Mouse (Mus musculus) forebrain, embryonic 15.5 days (tissue): ENCODE data around the gene Kcp. TPM values are rescaled to one million over a fixed set of nuclear protein-coding genes. Genes with fewer than 3 reads are reported as not detected.
A peak's percentile ranks its signal among the peaks of the same experiment; 100 is the strongest.

Source experiments
- ATAC-seq: fragments of 200-750 bp; cut with Nextera tagmentation; replicated peaks from 2 replicates; pipeline ENCODE4 v1.8.0; 2017; ENCODE audit warnings: mild to moderate bottlenecking, moderate TSS enrichment, moderate library complexity
- H3K27ac ChIP-seq: fragments of 300-500 bp; sonication (generic); replicated peaks from 2 replicates; pipeline ENCODE4 v1.5.1; 2015; ENCODE audit warnings: mild to moderate bottlenecking, inconsistent platforms
- H3K27me3 ChIP-seq: fragments of 300-500 bp; sonication (generic); 2 replicates; pipeline ENCODE4 v1.6.1; 2015; ENCODE audit warnings: inconsistent platforms
- H3K36me3 ChIP-seq: fragments of 300-500 bp; sonication (generic); 2 replicates; pipeline ENCODE4 v1.6.1; 2015; ENCODE audit warnings: mild to moderate bottlenecking, inconsistent platforms
- H3K4me1 ChIP-seq: fragments of 300-500 bp; sonication (generic); 2 replicates; pipeline ENCODE4 v1.6.1; 2015; ENCODE audit warnings: inconsistent platforms
- H3K4me2 ChIP-seq: fragments of 300-500 bp; sonication (generic); replicated peaks from 2 replicates; pipeline ENCODE4 v1.6.1; 2015; ENCODE audit warnings: mild to moderate bottlenecking, inconsistent platforms
- H3K4me3 ChIP-seq: fragments of 300-500 bp; sonication (generic); 2 replicates; pipeline ENCODE4 v1.5.1; 2015; ENCODE audit warnings: mild to moderate bottlenecking, inconsistent platforms
- H3K9ac ChIP-seq: fragments of 300-500 bp; sonication (generic); replicated peaks from 2 replicates; pipeline ENCODE4 v1.6.1; 2015; ENCODE audit warnings: mild to moderate bottlenecking, inconsistent platforms
- H3K9me3 ChIP-seq: fragments of 300-500 bp; sonication (generic); 2 replicates; pipeline ENCODE4 v1.6.1; 2016; ENCODE audit warnings: inconsistent platforms
- WGBS: fragments of 180-500 bp; shearing (Covaris S2); methylation state at CpG from one replicate; pipeline ENCODE4 v1.1.7; 2015; ENCODE audit warnings: mixed read lengths; 5-methylcytosine and 5-hydroxymethylcytosine counted together
- polyA plus RNA-seq: library from polyadenylated mRNA; unstranded; fragments of >200 nt; fragmentation: Nextera tagmentation; extraction: Ambion mirVana; gene quantifications from 2 replicates; pipeline ENCODE4 v1.2.1, GENCODE M21; 2015

The Kcp gene
- polyA plus RNA-seq, result 9.6 and 13.3 TPM in 2 replicates

- peak within 1 kb of the TSS; percentile 50 for H3K4me3 ChIP-seq
- peaks cover 26% of the 10 kb centered on the region; the same call in 1 of the 2 replicates for H3K27me3 ChIP-seq
- H3K9ac ChIP-seq, result peak within 1 kb of the TSS; percentile 42
- H3K4me1 ChIP-seq, result no peaks in the 10 kb centered on the region; the same call in 1 of the 2 replicates
- H3K4me2 ChIP-seq, result peak within 1 kb of the TSS; percentile 57
- peak; percentile 57 for ATAC-seq
- H3K27ac ChIP-seq, result no peak within 1 kb of the TSS
- no peaks in the 10 kb centered on the region for H3K36me3 ChIP-seq
- 1% methylated on average over 45 of the region's 47 CpGs for WGBS
- H3K9me3 ChIP-seq, result no peaks in the 10 kb centered on the region
Observed at GRCm38 (mm10) chr6:29507447-29508309, at the start of gene Kcp. Gene Kcp, minus strand, starts transcription at chr6:29507952.

- ATAC-seq, result no peak
- H3K36me3 ChIP-seq, result peaks cover 80% of the 10 kb centered on the region
- WGBS, result 97% methylated on average over 2 of the region's 2 CpGs
Observed at GRCm38 (mm10) chr6:29557112-29557511, 49.4 kb upstream of the Kcp start.

DNA sequence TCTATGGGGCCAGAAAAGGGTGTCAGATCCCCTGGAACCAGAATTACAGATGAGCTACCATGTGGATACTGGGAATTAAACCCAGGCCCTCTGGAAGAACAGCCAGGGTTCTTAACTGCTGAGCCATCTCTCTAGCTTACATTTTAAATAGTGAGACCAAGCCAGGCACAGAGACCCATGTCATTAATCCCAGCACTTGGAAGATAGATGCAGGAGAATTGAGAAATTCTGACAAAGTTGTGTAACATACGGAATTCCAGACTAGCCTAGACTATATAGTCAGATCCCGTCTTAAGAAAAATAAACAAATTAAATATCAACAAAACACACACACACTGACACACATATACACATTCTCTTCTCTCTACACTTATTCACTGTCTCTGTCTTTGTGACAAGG lies 44.8 kb upstream of the Kcp start:
- Histone ChIP-seq H3K4me2 (no peak overlapping the region), H3K36me3 (peaks cover 78% of the 10 kb centered on the region)

More at GRCm38 (mm10) chr6:29557112-29557511, 49.4 kb upstream of the Kcp start:
- Histone ChIP-seq H3K4me3 (no peak overlapping the region), H3K9me3 (no peaks in the 10 kb centered on the region), H3K4me2 (no peak overlapping the region), H3K4me1 (no peaks in the 10 kb centered on the region), H3K27me3 (no peaks in the 10 kb centered on the region), H3K9ac (no peak overlapping the region), H3K27ac (no peak overlapping the region)

GRCm38 (mm10) chr6:29548086-29548485 lies 40.3 kb upstream of the Kcp start:
- Histone ChIP-seq H3K4me1 (no peaks in the 10 kb centered on the region), H3K9ac (no peak overlapping the region), H3K36me3 (peaks cover 76% of the 10 kb centered on the region), H3K4me3 (no peak overlapping the region), H3K9me3 (no peaks in the 10 kb centered on the region), H3K27me3 (no peaks in the 10 kb centered on the region), H3K4me2 (no peak overlapping the region), H3K27ac (no peak overlapping the region)
- ATAC-seq, result no peak
- WGBS, result 88% methylated on average over 1 of the region's 1 CpGs

More for the DNA sequence above, 44.8 kb upstream of the Kcp start:
- no peak for ATAC-seq
- H3K27ac ChIP-seq, result no peak overlapping the region
- no peak overlapping the region for H3K9ac ChIP-seq
- WGBS, result 90% methylated on average over 2 of the region's 2 CpGs
- no peak overlapping the region for H3K4me3 ChIP-seq
- H3K27me3 ChIP-seq, result no peaks in the 10 kb centered on the region
- no peaks in the 10 kb centered on the region for H3K4me1 ChIP-seq
- H3K9me3 ChIP-seq, result no peaks in the 10 kb centered on the region

GRCm38 (mm10) chr6:29547582-29547981 lies 39.8 kb upstream of the Kcp start:
- Histone ChIP-seq H3K4me2 (no peak overlapping the region), H3K4me3 (no peak overlapping the region), H3K27ac (no peak overlapping the region), H3K36me3 (peaks cover 79% of the 10 kb centered on the region), H3K27me3 (no peaks in the 10 kb centered on the region), H3K9me3 (no peaks in the 10 kb centered on the region), H3K4me1 (no peaks in the 10 kb centered on the region), H3K9ac (no peak overlapping the region)
- no peak for ATAC-seq

DNA sequence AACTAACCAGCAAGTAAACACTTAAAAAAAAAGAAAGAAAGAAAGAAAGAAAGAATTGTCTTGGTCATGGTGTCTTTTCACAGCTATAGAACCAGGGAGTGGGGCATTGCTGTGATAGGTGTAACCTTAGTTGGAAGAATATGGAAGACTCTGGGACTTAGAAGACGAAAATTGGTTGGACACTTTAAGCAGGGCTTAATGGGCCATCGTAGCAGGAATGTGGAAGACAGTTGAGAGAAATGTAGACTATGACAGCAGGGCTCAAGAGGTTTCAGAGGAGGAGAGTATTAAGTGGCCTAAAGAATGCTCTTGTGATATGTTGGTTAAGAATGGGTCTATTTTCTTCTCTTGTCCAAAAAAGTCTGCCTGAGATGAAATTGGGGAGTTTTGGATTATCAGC lies 37.9 kb upstream of the Kcp start:
- H3K4me3 ChIP-seq, result no peak overlapping the region
- WGBS, result 96% methylated on average over 2 of the region's 2 CpGs
- H3K27ac ChIP-seq, result no peak overlapping the region
- peaks cover 73% of the 10 kb centered on the region for H3K36me3 ChIP-seq
- H3K27me3 ChIP-seq, result no peaks in the 10 kb centered on the region
- H3K4me1 ChIP-seq, result no peaks in the 10 kb centered on the region
- H3K9ac ChIP-seq, result no peak overlapping the region
- H3K9me3 ChIP-seq, result no peaks in the 10 kb centered on the region
- ATAC-seq, result no peak
- no peak overlapping the region for H3K4me2 ChIP-seq

GRCm38 (mm10) chr6:29540956-29541355 lies 33.2 kb upstream of the Kcp start:
- Histone ChIP-seq H3K4me3 (no peak overlapping the region), H3K4me1 (no peaks in the 10 kb centered on the region), H3K4me2 (no peak overlapping the region), H3K36me3 (peaks cover 45% of the 10 kb centered on the region), H3K27ac (no peak overlapping the region), H3K9me3 (no peaks in the 10 kb centered on the region), H3K9ac (no peak overlapping the region), H3K27me3 (no peaks in the 10 kb centered on the region)
- 96% methylated on average over 1 of the region's 1 CpGs for WGBS
- no peak for ATAC-seq

GRCm38 (mm10) chr6:29540223-29540622 lies 32.5 kb upstream of the Kcp start:
- 84% methylated on average over 6 of the region's 6 CpGs for WGBS
- H3K4me3 ChIP-seq, result no peak overlapping the region
- H3K9ac ChIP-seq, result no peak overlapping the region
- no peaks in the 10 kb centered on the region for H3K4me1 ChIP-seq
- no peak for ATAC-seq
- no peak overlapping the region for H3K4me2 ChIP-seq
- no peaks in the 10 kb centered on the region for H3K9me3 ChIP-seq
- no peak overlapping the region for H3K27ac ChIP-seq
- no peaks in the 10 kb centered on the region for H3K27me3 ChIP-seq
- peaks cover 37% of the 10 kb centered on the region for H3K36me3 ChIP-seq

- H3K4me1 ChIP-seq, result no peaks in the 10 kb centered on the region
- no peak overlapping the region for H3K27ac ChIP-seq
- no peak overlapping the region for H3K9ac ChIP-seq
- H3K27me3 ChIP-seq, result no peaks in the 10 kb centered on the region
- ATAC-seq, result no peak
- no peak overlapping the region for H3K4me2 ChIP-seq
- peaks cover 30% of the 10 kb centered on the region for H3K36me3 ChIP-seq
- no peaks in the 10 kb centered on the region for H3K9me3 ChIP-seq
- H3K4me3 ChIP-seq, result no peak overlapping the region
- WGBS, result 92% methylated on average over 8 of the region's 8 CpGs
Observed at GRCm38 (mm10) chr6:29539502-29539901, 31.8 kb upstream of the Kcp start.

- H3K27me3 ChIP-seq, result no peaks in the 10 kb centered on the region
- no peak overlapping the region for H3K9ac ChIP-seq
- H3K36me3 ChIP-seq, result peaks cover 14% of the 10 kb centered on the region
- no peak overlapping the region for H3K4me2 ChIP-seq
- H3K27ac ChIP-seq, result no peak overlapping the region
- no peak overlapping the region for H3K4me3 ChIP-seq
- H3K9me3 ChIP-seq, result no peaks in the 10 kb centered on the region
- WGBS, result 84% methylated on average over 3 of the region's 3 CpGs
- no peak for ATAC-seq
- no peaks in the 10 kb centered on the region for H3K4me1 ChIP-seq
Observed at GRCm38 (mm10) chr6:29537221-29537620, 29.5 kb upstream of the Kcp start.

- WGBS, result 79% methylated on average over 4 of the region's 4 CpGs
Observed at GRCm38 (mm10) chr6:29536651-29537193, 29.0 kb upstream of the Kcp start.

GRCm38 (mm10) chr6:29535316-29535715 lies 27.6 kb upstream of the Kcp start:
- ATAC-seq, result no peak

More at GRCm38 (mm10) chr6:29536651-29537193, 29.0 kb upstream of the Kcp start:
- no peak overlapping the region for H3K9ac ChIP-seq
- H3K27ac ChIP-seq, result no peak overlapping the region
- H3K9me3 ChIP-seq, result no peaks in the 10 kb centered on the region
- H3K36me3 ChIP-seq, result peaks cover 9% of the 10 kb centered on the region
- H3K4me3 ChIP-seq, result no peak overlapping the region
- H3K4me2 ChIP-seq, result no peak overlapping the region
- H3K27me3 ChIP-seq, result no peaks in the 10 kb centered on the region
- H3K4me1 ChIP-seq, result no peaks in the 10 kb centered on the region
- ATAC-seq, result no peak

More at GRCm38 (mm10) chr6:29535316-29535715, 27.6 kb upstream of the Kcp start:
- WGBS, result 63% methylated on average over 6 of the region's 6 CpGs
- no peaks in the 10 kb centered on the region for H3K9me3 ChIP-seq
- H3K9ac ChIP-seq, result no peak overlapping the region
- no peaks in the 10 kb centered on the region for H3K4me1 ChIP-seq
- H3K27me3 ChIP-seq, result peaks cover 1% of the 10 kb centered on the region; the same call in 1 of the 2 replicates
- no peak overlapping the region for H3K27ac ChIP-seq
- peaks cover 3% of the 10 kb centered on the region; the same call in 1 of the 2 replicates for H3K36me3 ChIP-seq
- no peak overlapping the region for H3K4me2 ChIP-seq
- no peak overlapping the region for H3K4me3 ChIP-seq
